Mouse (Mus musculus) ES-Bruce4 (cell line): ENCODE data around the gene Hoxa5.

ENCODE experiments used
- CTCF ChIP-seq: IDR thresholded peaks from one replicate; pipeline ENCODE4 v1.8.1; 2011; ENCODE audit warnings: low read depth, low read length
- EP300 ChIP-seq: IDR thresholded peaks from 2 replicates; pipeline ENCODE4 v1.6.1; 2011; ENCODE audit warnings: low read depth, low read length; ENCODE audit not compliant: insufficient read depth

GRCm38 (mm10) chr6:52170898-52171223 lies 33.5 kb downstream of the Hoxa5 start:
- TF ChIP-seq CTCF (no peak), EP300 (no peak)
